Mouse (Mus musculus) limb, embryonic 14.5 days (tissue): ENCODE data around the gene Sash3. TPM values are rescaled to one million over a fixed set of nuclear protein-coding genes. Genes with fewer than 3 reads are reported as not detected.
"Not testable (repeated sequence)": the region's sequence is repeated elsewhere in the genome, so short reads cannot be mapped to it uniquely, and the experiment has no call there.

Experiments
- ATAC-seq: fragments of 200-750 bp; cut with Nextera tagmentation; 2 replicates; pipeline ENCODE4 v1.8.0; 2017; ENCODE audit warnings: low read depth, moderate number of reproducible peaks, moderate TSS enrichment; ENCODE audit not compliant: low FRiP score
- DNase-seq: peaks from one replicate; pipeline ENCODE4 v3.0.0-alpha.2; 2015; ENCODE audit warnings: low spot score
- H3K27ac ChIP-seq: fragments of 300-500 bp; sonication (generic); replicated peaks from 2 replicates; pipeline ENCODE4 v1.5.1; 2014; ENCODE audit warnings: low read depth, mild to moderate bottlenecking, low read length, moderate library complexity, mixed read lengths
- H3K27me3 ChIP-seq: fragments of 300-500 bp; sonication (generic); 2 replicates; pipeline ENCODE4 v1.6.1; 2014; ENCODE audit warnings: low read length, mixed read lengths; ENCODE audit not compliant: control insufficient read depth, insufficient read depth
- H3K36me3 ChIP-seq: fragments of 300-500 bp; sonication (generic); 2 replicates; pipeline ENCODE4 v1.6.1; 2014; ENCODE audit warnings: mild to moderate bottlenecking, low read length, moderate library complexity, mixed read lengths; ENCODE audit not compliant: control insufficient read depth, insufficient read depth
- H3K4me1 ChIP-seq: fragments of 300-500 bp; sonication (generic); 2 replicates; pipeline ENCODE4 v1.6.1; 2014; ENCODE audit warnings: antibody characterized with exemption, low read length, mixed read lengths; ENCODE audit not compliant: control insufficient read depth, insufficient read depth
- H3K4me2 ChIP-seq: fragments of 300-500 bp; sonication (generic); replicated peaks from 2 replicates; pipeline ENCODE4 v1.6.1; 2014; ENCODE audit warnings: low read depth, mild to moderate bottlenecking, low read length, moderate library complexity; ENCODE audit not compliant: severe bottlenecking
- H3K4me3 ChIP-seq: fragments of 300-500 bp; sonication (generic); replicated peaks from 2 replicates; pipeline ENCODE4 v1.5.1; 2014; ENCODE audit warnings: low read length
- H3K9ac ChIP-seq: fragments of 300-500 bp; sonication (generic); 2 replicates; pipeline ENCODE4 v1.6.1; 2014; ENCODE audit warnings: mild to moderate bottlenecking, low read depth, low read length, moderate library complexity; ENCODE audit not compliant: severe bottlenecking
- H3K9me3 ChIP-seq: fragments of 300-500 bp; sonication (generic); 2 replicates; pipeline ENCODE4 v1.6.1; 2016; ENCODE audit warnings: low read length; ENCODE audit not compliant: control insufficient read depth
- POLR2A ChIP-seq: fragments of 200-500 bp; IDR thresholded peaks from 2 replicates; pipeline ENCODE4 v1.8.0; 2012; ENCODE audit warnings: inconsistent platforms, mild to moderate bottlenecking, moderate library complexity, borderline replicate concordance; ENCODE audit not compliant: insufficient read depth, insufficient read length; ENCODE audit errors: extremely low read depth
- WGBS: fragments of 180-500 bp; shearing (Covaris S2); extraction: QIAGEN DNeasy Blood & Tissue Kit; methylation state at CpG from one replicate; pipeline ENCODE4 v1.1.7; 2014; 5-methylcytosine and 5-hydroxymethylcytosine counted together
- polyA plus RNA-seq, 2 experiments: library from polyadenylated mRNA; depleted of rRNA in 1 of 2; stranded (reverse) in 1 of 2; unstranded in 1 of 2; fragments of >200 nt; fragmentation: Nextera tagmentation in 1 of 2; extraction: Ambion mirVana in 1 of 2; gene quantifications; 2 replicates each; pipeline versions ENCODE4 v1.2.1 to v1.2.3; 2012 to 2014

Sash3 gene
- polyA plus RNA-seq, 2 experiments = 2.1 to 3.9 TPM

DNA sequence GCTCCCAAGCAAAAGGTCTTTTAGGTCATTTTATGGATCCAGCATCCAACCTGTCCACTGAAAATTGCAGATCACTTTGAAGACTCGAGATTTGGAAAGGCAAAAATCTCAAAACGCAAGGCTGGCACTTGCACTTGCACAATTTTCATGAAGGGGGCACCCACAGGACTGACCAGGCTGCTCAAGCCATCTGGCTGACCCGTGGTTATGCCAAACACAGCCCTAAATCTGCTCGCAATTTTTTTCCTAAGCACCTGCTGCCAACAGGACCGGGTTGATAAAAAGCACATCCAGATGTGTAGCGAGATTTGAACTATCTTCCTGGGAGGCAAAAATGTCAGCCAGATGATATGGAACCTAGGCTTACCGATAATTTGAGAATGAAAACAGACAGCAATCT lies 57.5 kb downstream of the Sash3 start:
- ATAC-seq (no peak), DNase-seq (no peak)
- Histone ChIP-seq H3K9me3 (no peaks in the 10 kb centered on the region), H3K27me3 (no peaks in the 10 kb centered on the region), H3K27ac (no peak overlapping the region), H3K4me3 (no peak overlapping the region), H3K4me2 (no peak overlapping the region), H3K4me1 (no peaks in the 10 kb centered on the region), H3K9ac (no peak overlapping the region), H3K36me3 (peaks cover 8% of the 10 kb centered on the region; the same call in 1 of the 2 replicates)
- WGBS = 80% methylated on average over 7 of the region's 7 CpGs
- TF ChIP-seq POLR2A = no peak

GRCm38 (mm10) chrX:48204469-48204868 lies 58.2 kb downstream of the Sash3 start:
- TF ChIP-seq POLR2A = no peak
- Histone ChIP-seq H3K27ac (no peak overlapping the region), H3K4me2 (no peak overlapping the region)

GRCm38 (mm10) chrX:48207761-48208487 lies 61.7 kb downstream of the Sash3 start:
- H3K9me3 ChIP-seq = no peaks in the 10 kb centered on the region
- H3K4me3 ChIP-seq = peak overlapping the region; percentile 62
- no peaks in the 10 kb centered on the region for H3K36me3 ChIP-seq
- peak overlapping the region; percentile 66 for H3K9ac ChIP-seq
- peak overlapping the region; percentile 54 for H3K4me2 ChIP-seq
- no peaks in the 10 kb centered on the region for H3K27me3 ChIP-seq
- peak overlapping the region; percentile 71 for H3K27ac ChIP-seq
- peak; percentile 5 for DNase-seq
- TF ChIP-seq POLR2A = no peak
- ATAC-seq = peak; percentile 83
- no peaks in the 10 kb centered on the region for H3K4me1 ChIP-seq
- WGBS = 15% methylated on average over 22 of the region's 36 CpGs

More at GRCm38 (mm10) chrX:48204469-48204868, 58.2 kb downstream of the Sash3 start:
- H3K4me3 ChIP-seq = no peak overlapping the region
- H3K4me1 ChIP-seq = no peaks in the 10 kb centered on the region
- 70% methylated on average over 6 of the region's 6 CpGs for WGBS
- no peaks in the 10 kb centered on the region for H3K27me3 ChIP-seq
- no peak for ATAC-seq
- H3K36me3 ChIP-seq = peaks cover 8% of the 10 kb centered on the region; the same call in 1 of the 2 replicates
- no peaks in the 10 kb centered on the region for H3K9me3 ChIP-seq
- DNase-seq = no peak
- H3K9ac ChIP-seq = no peak overlapping the region

DNA sequence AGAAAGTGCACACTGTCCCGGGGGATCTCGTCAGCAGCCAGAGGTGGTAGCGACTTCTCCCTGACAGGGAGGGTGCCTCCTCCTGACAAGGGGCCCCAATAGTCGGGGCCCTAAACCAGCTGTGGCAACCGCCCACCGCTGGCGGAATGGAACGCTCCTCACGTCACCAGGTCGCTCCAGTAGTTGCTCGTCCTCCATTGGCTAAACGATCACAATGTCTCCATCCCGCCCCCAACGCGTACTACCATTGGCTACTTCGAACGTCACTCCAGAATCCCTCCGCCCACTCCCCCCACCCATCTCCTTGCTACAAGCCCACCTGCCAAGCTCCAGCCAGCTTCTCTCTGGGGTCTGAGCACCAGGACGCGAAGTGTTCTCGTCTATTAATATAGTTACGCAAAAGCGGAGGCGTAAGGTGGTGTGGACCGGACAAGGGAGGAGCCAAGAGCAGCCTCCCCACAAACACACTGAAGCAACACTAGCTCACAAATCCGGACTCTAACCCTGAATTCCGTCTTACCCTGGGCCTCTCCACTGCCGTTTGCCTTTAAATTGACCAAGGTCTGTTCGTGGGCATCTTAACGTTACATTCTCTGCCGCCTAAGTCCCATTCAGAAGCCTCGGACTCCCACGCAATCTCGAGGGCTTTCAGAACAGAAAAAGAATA lies 62.4 kb downstream of the Sash3 start, which contains the start of gene Zdhhc9:
Gene Zdhhc9, minus strand, starts transcription at position 360 of the 667 bp plus-strand sequence.
- H3K27me3 ChIP-seq = no peaks in the 10 kb centered on the region
- H3K4me3 ChIP-seq = peak within 1 kb of the TSS; percentile 62
- DNase-seq = peak; percentile 90
- H3K9ac ChIP-seq = peak within 1 kb of the TSS; percentile 66
- H3K4me1 ChIP-seq = no peaks in the 10 kb centered on the region
- peak within 1 kb of the TSS; percentile 54 for H3K4me2 ChIP-seq
- 21% methylated on average over 30 of the region's 34 CpGs for WGBS
- H3K27ac ChIP-seq = peak within 1 kb of the TSS; percentile 71
- ATAC-seq = peak; percentile 100
- no peaks in the 10 kb centered on the region for H3K36me3 ChIP-seq
- H3K9me3 ChIP-seq = no peaks in the 10 kb centered on the region
- no peak for TF ChIP-seq POLR2A

DNA sequence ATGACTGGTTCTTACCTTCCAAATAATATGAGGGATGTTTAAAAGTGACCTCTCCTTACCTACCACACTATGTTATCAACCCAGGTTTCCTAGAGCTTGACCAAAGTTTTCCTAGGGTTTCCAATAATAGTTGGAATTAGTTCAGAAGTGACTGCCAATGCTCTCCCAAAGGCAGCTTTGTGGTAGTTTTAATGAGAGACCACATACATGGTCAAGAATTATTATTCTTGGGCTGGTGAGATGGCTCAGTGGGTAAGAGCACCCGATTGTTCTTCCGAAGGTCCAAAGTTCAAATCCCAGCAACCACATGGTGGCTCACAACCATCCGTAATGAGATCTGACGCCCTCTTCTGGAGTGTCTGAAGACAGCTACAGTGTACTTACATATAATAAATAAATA lies 63.5 kb downstream of the Sash3 start:
- H3K27me3 ChIP-seq, DNase-seq, H3K9ac ChIP-seq, ATAC-seq, H3K9me3 ChIP-seq, H3K27ac ChIP-seq, H3K4me1 ChIP-seq, H3K4me2 ChIP-seq, H3K4me3 ChIP-seq, H3K36me3 ChIP-seq: not testable (repeated sequence)
- 94% methylated on average over 2 of the region's 4 CpGs for WGBS

Other genes starting within 250 kb of the Sash3 start
- 50.0 and 58.1 TPM in 2 replicates for gene Ocrl, start 234.0 kb upstream of the Sash3 start, polyA plus RNA-seq (2012; rRNA removed)
- 21.8 and 26.3 TPM in 2 replicates for gene Ocrl, start 234.0 kb upstream of the Sash3 start, polyA plus RNA-seq (2014; fragmentation: Nextera tagmentation; extraction: Ambion mirVana)
- 10.6 and 13.6 TPM in 2 replicates for gene Apln, start 111.6 kb upstream of the Sash3 start, polyA plus RNA-seq (2012; rRNA removed)
- gene Apln, start 111.6 kb upstream of the Sash3 start, polyA plus RNA-seq (2014; fragmentation: Nextera tagmentation; extraction: Ambion mirVana) = 7.8 and 8.0 TPM in 2 replicates
- 5.1 and 6.4 TPM in 2 replicates for gene Xpnpep2, start 37.7 kb upstream of the Sash3 start, polyA plus RNA-seq (2012; rRNA removed)
- gene Xpnpep2, start 37.7 kb upstream of the Sash3 start, polyA plus RNA-seq (2014; fragmentation: Nextera tagmentation; extraction: Ambion mirVana) = 6.7 and 7.6 TPM in 2 replicates
- gene Zdhhc9, start 62.4 kb downstream of the Sash3 start, polyA plus RNA-seq (2012; rRNA removed) = 44.0 and 49.2 TPM in 2 replicates
- 5.7 and 6.0 TPM in 2 replicates for gene Zdhhc9, start 62.4 kb downstream of the Sash3 start, polyA plus RNA-seq (2014; fragmentation: Nextera tagmentation; extraction: Ambion mirVana)
- gene Utp14a, start 110.4 kb downstream of the Sash3 start, polyA plus RNA-seq (2012; rRNA removed) = 13.6 and 20.9 TPM in 2 replicates
- 19.0 and 21.0 TPM in 2 replicates for gene Utp14a, start 110.4 kb downstream of the Sash3 start, polyA plus RNA-seq (2014; fragmentation: Nextera tagmentation; extraction: Ambion mirVana)
- 7.9 and 8.6 TPM in 2 replicates for gene Bcorl1, start 194.9 kb downstream of the Sash3 start, polyA plus RNA-seq (2012; rRNA removed)
- 6.8 and 6.9 TPM in 2 replicates for gene Bcorl1, start 194.9 kb downstream of the Sash3 start, polyA plus RNA-seq (2014; fragmentation: Nextera tagmentation; extraction: Ambion mirVana)